Mouse (Mus musculus): ENCODE measurements around the gene Trpv6.

GRCm38 (mm10) chr6:41653173-41653572, 17.0 kb upstream of the Trpv6 start:
- no peak for TF ChIP-seq CTCF (IDR thresholded peaks at IDR 0.05; ENCODE audit: low read depth, low read length)
- TF ChIP-seq POLR2A (IDR thresholded peaks at IDR 0.05; ENCODE audit: borderline replicate concordance, low read depth, low read length), result no peak

Measured in bone marrow macrophage, adult 2 months (primary cell).